Mouse (Mus musculus): ENCODE measurements around the gene Hfe2. TPM values are rescaled to one million over a fixed set of nuclear protein-coding genes. Genes with fewer than 3 reads are reported as not detected.
"Not testable (repeated sequence)": the region's sequence is repeated elsewhere in the genome, so short reads cannot be mapped to it uniquely, and the experiment has no call there.

The Hfe2 gene
- polyA plus RNA-seq, 1 experiment from 2014 or later = 1.3 TPM

DNA sequence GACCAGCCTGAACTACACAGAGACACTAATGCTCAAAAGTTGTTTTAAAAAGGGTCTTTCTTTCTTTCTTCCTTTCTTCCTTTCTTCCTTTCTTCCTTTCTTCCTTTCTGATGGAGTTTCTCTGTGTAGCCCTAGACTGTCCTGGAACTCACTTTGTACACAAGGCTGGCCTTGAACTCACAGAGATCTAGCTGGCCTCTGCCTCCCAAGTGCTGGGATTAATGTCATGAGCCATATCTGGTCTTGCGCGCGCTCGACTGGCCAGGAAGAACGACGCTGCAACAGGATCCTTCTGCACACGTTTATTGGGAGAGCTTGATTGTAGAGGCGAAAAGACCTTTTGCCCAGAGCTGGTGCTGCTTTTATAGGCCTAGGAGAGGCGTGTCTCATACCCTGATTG lies 17.0 kb upstream of the Hfe2 start:
- H3K27ac ChIP-seq (ENCODE audit: low read depth, low read length); H3K27me3 ChIP-seq (ENCODE audit: control insufficient read depth, insufficient read depth, low read length); H3K9ac ChIP-seq (ENCODE audit: low read length); H3K9me3 ChIP-seq (ENCODE audit: control insufficient read depth, low read length); ATAC-seq (ENCODE audit: low FRiP score); H3K4me3 ChIP-seq (ENCODE audit: low read depth, low read length); H3K36me3 ChIP-seq (ENCODE audit: control insufficient read depth, insufficient read depth, low read length); H3K4me2 ChIP-seq; H3K4me1 ChIP-seq (ENCODE audit: control insufficient read depth, insufficient read depth, low read length): not testable (repeated sequence)
- peak; percentile 65 for DNase-seq (ENCODE audit: low spot score, missing footprints)
- 91% methylated on average over 7 of the region's 9 CpGs for WGBS

GRCm38 (mm10) chr3:96520171-96520570 lies 4.8 kb upstream of the Hfe2 start:
- no peaks in the 10 kb centered on the region for H3K27me3 ChIP-seq (ENCODE audit: control insufficient read depth, insufficient read depth, low read length)
- DNase-seq (ENCODE audit: low spot score, missing footprints) (no peak), ATAC-seq (ENCODE audit: low FRiP score) (no peak)
- H3K27ac ChIP-seq (ENCODE audit: low read depth, low read length) = no peak overlapping the region
- H3K4me2 ChIP-seq = no peak overlapping the region
- H3K4me3 ChIP-seq (ENCODE audit: low read depth, low read length) = no peak overlapping the region
- H3K9ac ChIP-seq (ENCODE audit: low read length) = no peak overlapping the region
- H3K9me3 ChIP-seq (ENCODE audit: control insufficient read depth, low read length) = no peaks in the 10 kb centered on the region
- no peaks in the 10 kb centered on the region for H3K36me3 ChIP-seq (ENCODE audit: control insufficient read depth, insufficient read depth, low read length)
- 51% methylated on average over 5 of the region's 5 CpGs for WGBS
- no peaks in the 10 kb centered on the region for H3K4me1 ChIP-seq (ENCODE audit: control insufficient read depth, insufficient read depth, low read length)

GRCm38 (mm10) chr3:96522149-96522548 lies 2.8 kb upstream of the Hfe2 start:
- no peak for ATAC-seq (ENCODE audit: low FRiP score)
- Histone ChIP-seq H3K36me3 (ENCODE audit: control insufficient read depth, insufficient read depth, low read length) (no peaks in the 10 kb centered on the region), H3K4me1 (ENCODE audit: control insufficient read depth, insufficient read depth, low read length) (peaks cover 1% of the 10 kb centered on the region; the same call in 1 of the 2 replicates), H3K27ac (ENCODE audit: low read depth, low read length) (no peak overlapping the region), H3K9ac (ENCODE audit: low read length) (no peak overlapping the region), H3K27me3 (ENCODE audit: control insufficient read depth, insufficient read depth, low read length) (peaks cover 8% of the 10 kb centered on the region), H3K9me3 (ENCODE audit: control insufficient read depth, low read length) (no peaks in the 10 kb centered on the region), H3K4me3 (ENCODE audit: low read depth, low read length) (no peak overlapping the region), H3K4me2 (no peak overlapping the region)
- no peak for DNase-seq (ENCODE audit: low spot score, missing footprints)
- 68% methylated on average over 4 of the region's 4 CpGs for WGBS

DNA sequence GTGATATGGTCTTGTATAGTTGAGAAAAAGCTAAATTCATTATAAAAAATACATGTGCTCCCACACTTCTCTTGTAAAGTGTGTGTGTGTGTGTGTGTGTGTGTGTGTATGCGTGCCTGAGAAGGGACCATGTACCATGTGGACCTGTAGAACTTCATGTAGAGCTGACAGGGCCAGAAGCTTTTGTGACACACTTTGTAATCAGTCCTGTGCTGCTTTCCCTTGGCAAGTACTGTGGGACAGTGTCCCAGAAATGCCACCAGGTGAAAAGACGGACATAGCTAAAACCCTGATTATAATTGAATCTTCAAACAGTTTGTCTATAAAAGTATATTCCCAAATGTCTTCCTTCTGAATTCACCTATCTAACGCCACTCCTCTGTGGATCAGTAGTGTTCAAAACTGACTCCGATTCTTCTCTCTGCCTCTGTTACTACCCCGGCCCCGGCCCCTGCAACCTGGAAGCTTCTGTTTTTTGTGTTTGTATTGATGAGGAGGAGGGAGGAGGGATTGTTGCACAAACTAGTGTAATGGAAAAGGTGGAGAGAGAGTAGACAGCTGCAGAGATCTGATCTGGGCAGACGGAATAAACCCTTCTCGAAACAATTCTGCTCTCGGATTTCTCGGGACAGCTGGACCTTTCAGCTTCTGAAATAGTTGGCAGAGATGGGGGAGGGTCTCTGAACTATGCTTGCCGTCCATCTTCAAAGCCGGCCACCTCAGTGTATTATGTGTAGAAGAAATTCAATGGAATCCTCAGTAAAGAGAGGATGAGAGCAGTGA lies 753 bp upstream of the Hfe2 start:
- no peak overlapping the region for H3K27ac ChIP-seq (ENCODE audit: low read depth, low read length)
- 75% methylated on average over 12 of the region's 12 CpGs for WGBS
- no peak overlapping the region for H3K4me3 ChIP-seq (ENCODE audit: low read depth, low read length)
- no peaks in the 10 kb centered on the region for H3K36me3 ChIP-seq (ENCODE audit: control insufficient read depth, insufficient read depth, low read length)
- H3K4me2 ChIP-seq = no peak overlapping the region
- H3K9ac ChIP-seq (ENCODE audit: low read length) = no peak overlapping the region
- DNase-seq (ENCODE audit: low spot score, missing footprints) (no peak), ATAC-seq (ENCODE audit: low FRiP score) (no peak)
- no peaks in the 10 kb centered on the region for H3K9me3 ChIP-seq (ENCODE audit: control insufficient read depth, low read length)
- H3K27me3 ChIP-seq (ENCODE audit: control insufficient read depth, insufficient read depth, low read length) = peaks cover 19% of the 10 kb centered on the region
- peaks cover 6% of the 10 kb centered on the region; the same call in 1 of the 2 replicates for H3K4me1 ChIP-seq (ENCODE audit: control insufficient read depth, insufficient read depth, low read length)

DNA sequence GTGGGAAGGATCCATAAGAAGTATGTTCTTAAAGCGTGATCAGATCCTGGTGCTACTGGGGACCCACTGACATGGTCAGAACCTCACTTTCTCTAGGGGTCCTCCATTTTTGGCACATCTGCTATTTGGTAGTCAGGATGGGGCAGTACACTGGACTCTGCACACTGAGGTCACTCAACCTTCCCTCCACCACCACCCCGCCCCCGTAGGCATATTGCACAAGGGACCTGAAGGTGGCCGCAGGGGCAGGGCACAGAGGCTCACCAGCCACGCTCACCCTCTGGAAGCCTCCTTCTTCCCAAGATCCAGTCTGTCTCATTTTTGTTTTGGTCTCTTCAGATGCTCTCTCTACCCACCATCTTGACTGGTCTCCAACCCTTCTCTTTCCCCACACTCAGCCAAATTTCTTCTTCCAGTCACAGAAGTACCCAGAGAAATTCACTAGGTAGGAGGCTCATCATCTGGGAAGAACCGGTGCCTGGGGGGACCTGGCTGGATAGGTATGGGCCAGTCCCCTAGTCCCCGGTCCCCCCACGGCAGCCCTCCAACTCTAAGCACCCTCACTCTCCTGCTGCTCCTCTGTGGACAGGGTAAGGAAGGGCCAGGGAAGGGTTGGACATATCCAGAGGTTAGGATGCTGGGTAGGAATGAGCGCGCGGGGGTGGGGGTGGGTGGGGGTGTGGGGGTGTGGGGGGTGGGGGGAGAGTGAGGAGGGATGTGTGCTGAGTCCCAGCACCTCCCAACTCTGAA lies 1.2 kb downstream of the Hfe2 start:
- Histone ChIP-seq H3K9ac (ENCODE audit: low read length) (no peak overlapping the region), H3K36me3 (ENCODE audit: control insufficient read depth, insufficient read depth, low read length) (no peaks in the 10 kb centered on the region), H3K4me3 (ENCODE audit: low read depth, low read length) (no peak overlapping the region), H3K4me1 (ENCODE audit: control insufficient read depth, insufficient read depth, low read length) (peaks cover 6% of the 10 kb centered on the region; the same call in 1 of the 2 replicates), H3K27ac (ENCODE audit: low read depth, low read length) (no peak overlapping the region), H3K27me3 (ENCODE audit: control insufficient read depth, insufficient read depth, low read length) (peaks cover 19% of the 10 kb centered on the region), H3K4me2 (no peak overlapping the region), H3K9me3 (ENCODE audit: control insufficient read depth, low read length) (no peaks in the 10 kb centered on the region)
- WGBS = 70% methylated on average over 11 of the region's 11 CpGs
- DNase-seq (ENCODE audit: low spot score, missing footprints) (no peak), ATAC-seq (ENCODE audit: low FRiP score) (0 out of 2 replicates have a peak, but pooled peaks have one; percentile 54)

GRCm38 (mm10) chr3:96526864-96527542 lies 2.0 kb downstream of the Hfe2 start:
- Histone ChIP-seq H3K4me1 (ENCODE audit: control insufficient read depth, insufficient read depth, low read length) (peaks cover 6% of the 10 kb centered on the region; the same call in 1 of the 2 replicates), H3K4me3 (ENCODE audit: low read depth, low read length) (peak overlapping the region; percentile 43), H3K9ac (ENCODE audit: low read length) (peak overlapping the region; percentile 59), H3K36me3 (ENCODE audit: control insufficient read depth, insufficient read depth, low read length) (no peaks in the 10 kb centered on the region), H3K9me3 (ENCODE audit: control insufficient read depth, low read length) (no peaks in the 10 kb centered on the region), H3K27ac (ENCODE audit: low read depth, low read length) (no peak overlapping the region), H3K27me3 (ENCODE audit: control insufficient read depth, insufficient read depth, low read length) (peaks cover 19% of the 10 kb centered on the region), H3K4me2 (peak overlapping the region; percentile 83)
- ATAC-seq (ENCODE audit: low FRiP score) = peak; percentile 57; the same call in 1 of the 2 replicates
- peak; percentile 92 for DNase-seq (ENCODE audit: low spot score, missing footprints)
- WGBS = 4% methylated on average over 43 of the region's 44 CpGs

- peaks cover 6% of the 10 kb centered on the region; the same call in 1 of the 2 replicates for H3K4me1 ChIP-seq (ENCODE audit: control insufficient read depth, insufficient read depth, low read length)
- WGBS = 41% methylated on average over 9 of the region's 9 CpGs
- H3K4me3 ChIP-seq (ENCODE audit: low read depth, low read length) = no peak overlapping the region
- ATAC-seq (ENCODE audit: low FRiP score) (no peak), DNase-seq (ENCODE audit: low spot score, missing footprints) (no peak)
- no peak overlapping the region for H3K27ac ChIP-seq (ENCODE audit: low read depth, low read length)
- H3K36me3 ChIP-seq (ENCODE audit: control insufficient read depth, insufficient read depth, low read length) = no peaks in the 10 kb centered on the region
- no peak overlapping the region for H3K4me2 ChIP-seq
- peaks cover 19% of the 10 kb centered on the region for H3K27me3 ChIP-seq (ENCODE audit: control insufficient read depth, insufficient read depth, low read length)
- 0 out of 2 replicates have a peak overlapping the region, but pooled peaks have one; percentile 5 for H3K9ac ChIP-seq (ENCODE audit: low read length)
- H3K9me3 ChIP-seq (ENCODE audit: control insufficient read depth, low read length) = no peaks in the 10 kb centered on the region
Measured at GRCm38 (mm10) chr3:96528506-96528905, 3.5 kb downstream of the Hfe2 start.

- no peak overlapping the region for H3K4me2 ChIP-seq
- 71% methylated on average over 7 of the region's 7 CpGs for WGBS
- H3K4me1 ChIP-seq (ENCODE audit: control insufficient read depth, insufficient read depth, low read length) = peaks cover 6% of the 10 kb centered on the region; the same call in 1 of the 2 replicates
- DNase-seq (ENCODE audit: low spot score, missing footprints) (no peak), ATAC-seq (ENCODE audit: low FRiP score) (no peak)
- no peaks in the 10 kb centered on the region for H3K9me3 ChIP-seq (ENCODE audit: control insufficient read depth, low read length)
- no peak overlapping the region for H3K27ac ChIP-seq (ENCODE audit: low read depth, low read length)
- no peak overlapping the region for H3K9ac ChIP-seq (ENCODE audit: low read length)
- no peak overlapping the region for H3K4me3 ChIP-seq (ENCODE audit: low read depth, low read length)
- H3K27me3 ChIP-seq (ENCODE audit: control insufficient read depth, insufficient read depth, low read length) = peaks cover 12% of the 10 kb centered on the region
- no peaks in the 10 kb centered on the region for H3K36me3 ChIP-seq (ENCODE audit: control insufficient read depth, insufficient read depth, low read length)
Measured at GRCm38 (mm10) chr3:96532050-96532449, 7.1 kb downstream of the Hfe2 start.

All from midbrain, embryonic 11.5 days (tissue).